Mouse (Mus musculus) heart, postnatal 0 days (tissue): ENCODE data around the gene Eprs. TPM values are rescaled to one million over a fixed set of nuclear protein-coding genes. Genes with fewer than 3 reads are reported as not detected.
A peak's percentile ranks its signal among the peaks of the same experiment; 100 is the strongest.

Experiments
- ATAC-seq: fragments of 200-750 bp; cut with Nextera tagmentation; 2 replicates; pipeline ENCODE4 v1.8.0; 2017; ENCODE audit warnings: low read depth, moderate number of reproducible peaks, moderate library complexity; ENCODE audit not compliant: insufficient read depth
- DNase-seq: peaks from one replicate; pipeline ENCODE4 v3.0.0-alpha.2; 2016; ENCODE audit warnings: low spot score
- H3K27ac ChIP-seq: fragments of 300-500 bp; sonication (generic); 2 replicates; pipeline ENCODE4 v1.5.1; 2014; ENCODE audit warnings: low read depth, mild to moderate bottlenecking
- H3K27me3 ChIP-seq: fragments of 300-500 bp; sonication (generic); 2 replicates; pipeline ENCODE4 v1.6.1; 2014; ENCODE audit warnings: low read length, mixed read lengths; ENCODE audit not compliant: control insufficient read depth, insufficient read depth
- H3K36me3 ChIP-seq: fragments of 300-500 bp; sonication (generic); replicated peaks from 2 replicates; pipeline ENCODE4 v1.6.1; 2014; ENCODE audit warnings: low read length, mixed read lengths; ENCODE audit not compliant: control insufficient read depth, insufficient read depth
- H3K4me1 ChIP-seq: fragments of 300-500 bp; sonication (generic); 2 replicates; pipeline ENCODE4 v1.6.1; 2014; ENCODE audit warnings: antibody characterized with exemption; ENCODE audit not compliant: control insufficient read depth, insufficient read depth
- H3K4me2 ChIP-seq: fragments of 300-500 bp; sonication (generic); 2 replicates; pipeline ENCODE4 v1.6.1; 2014; ENCODE audit warnings: low read depth, mild to moderate bottlenecking, low read length, moderate library complexity
- H3K4me3 ChIP-seq: fragments of 300-500 bp; sonication (generic); 2 replicates; pipeline ENCODE4 v1.5.1; 2014; ENCODE audit warnings: low read depth, low read length
- H3K9ac ChIP-seq: fragments of 300-500 bp; sonication (generic); replicated peaks from 2 replicates; pipeline ENCODE4 v1.6.1; 2014; ENCODE audit warnings: low read depth, low read length, mixed read lengths
- H3K9me3 ChIP-seq: fragments of 300-500 bp; sonication (generic); replicated peaks from 2 replicates; pipeline ENCODE4 v1.6.1; 2016; ENCODE audit warnings: low read length; ENCODE audit not compliant: control insufficient read depth
- CTCF ChIP-seq: IDR thresholded peaks from 2 replicates; pipeline ENCODE4 v1.5.1; 2016; ENCODE audit warnings: antibody characterized with exemption, control low read depth, low read depth
- EP300 ChIP-seq: IDR thresholded peaks from 2 replicates; pipeline ENCODE4 v1.6.1; 2016; ENCODE audit warnings: antibody characterized with exemption, low read depth
- WGBS: fragments of 180-500 bp; shearing (Covaris S2); extraction: QIAGEN DNeasy Blood & Tissue Kit; methylation state at CpG from one replicate; pipeline ENCODE4 v1.1.7; 2014; 5-methylcytosine and 5-hydroxymethylcytosine counted together
- polyA plus RNA-seq: library from polyadenylated mRNA; unstranded; fragments of >200 nt; fragmentation: Nextera tagmentation; extraction: Ambion mirVana; gene quantifications from 2 replicates; pipeline ENCODE4 v1.2.1, GENCODE M21; 2015
- total RNA-seq: library from RNA; depleted of rRNA; stranded (reverse); fragments of >200 nt; gene quantifications from 2 replicates; pipeline ENCODE4 v1.2.3, GENCODE M21; 2014; ENCODE audit warnings: low replicate concordance

Eprs gene
- total and polyA plus RNA-seq, 2 experiments from 2014 or later, result 39.8 to 75.8 TPM

DNA sequence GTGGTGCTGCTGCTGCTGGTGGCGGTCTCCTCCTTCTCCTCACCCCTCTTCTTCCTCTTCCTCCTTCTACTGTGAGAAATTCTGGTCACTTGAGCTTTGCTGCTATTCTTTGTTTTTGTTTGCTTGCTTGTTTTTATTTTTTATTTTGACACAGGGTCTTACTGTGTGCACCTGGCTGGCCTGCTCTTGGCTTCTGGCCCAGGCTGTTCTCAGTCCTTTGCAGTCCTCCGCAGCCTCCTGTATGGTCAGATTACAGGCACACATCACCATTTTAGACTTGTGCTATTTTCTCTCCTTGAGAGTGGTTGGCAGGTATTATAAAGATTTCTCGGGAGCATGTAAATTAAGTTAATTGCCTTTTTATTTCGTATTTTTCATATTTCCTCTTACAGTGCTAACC is 28.7 kb upstream of the Eprs start:
- no peak for DNase-seq
- WGBS, result 69% methylated on average over 4 of the region's 4 CpGs
- Histone ChIP-seq H3K4me2 (no peak overlapping the region), H3K9ac (no peak overlapping the region), H3K27ac (no peak overlapping the region), H3K36me3 (peaks cover 7% of the 10 kb centered on the region; the same call in 1 of the 2 replicates), H3K4me1 (peaks cover 29% of the 10 kb centered on the region; the same call in 1 of the 2 replicates), H3K27me3 (no peaks in the 10 kb centered on the region), H3K9me3 (no peaks in the 10 kb centered on the region), H3K4me3 (no peak overlapping the region)
- ATAC-seq, result no peak
- no peak for TF ChIP-seq EP300
- no peak for TF ChIP-seq CTCF

- ATAC-seq (no peak; the same call in 1 of the 2 replicates), DNase-seq (no peak)
- 56% methylated on average over 6 of the region's 6 CpGs for whole genome bisulfite sequencing
- Histone ChIP-seq H3K36me3 (peaks cover 11% of the 10 kb centered on the region; the same call in 1 of the 2 replicates), H3K27ac (no peak overlapping the region), H3K4me3 (no peak overlapping the region), H3K9me3 (no peaks in the 10 kb centered on the region), H3K27me3 (no peaks in the 10 kb centered on the region), H3K9ac (no peak overlapping the region), H3K4me1 (0 out of 2 replicates have a peak, but pooled peaks cover 25% of the 10 kb centered on the region), H3K4me2 (no peak overlapping the region)
- TF ChIP-seq EP300 (no peak), CTCF (no peak)
Observed at GRCm38 (mm10) chr1:185335231-185335765, 27.5 kb upstream of the Eprs start.

GRCm38 (mm10) chr1:185336535-185336934 is 26.3 kb upstream of the Eprs start:
- Histone ChIP-seq H3K36me3 (peaks cover 19% of the 10 kb centered on the region), H3K27ac (0 out of 2 replicates have a peak overlapping the region, but pooled peaks have one; percentile 20), H3K9me3 (no peaks in the 10 kb centered on the region), H3K4me2 (no peak overlapping the region), H3K9ac (no peak overlapping the region), H3K27me3 (no peaks in the 10 kb centered on the region), H3K4me1 (0 out of 2 replicates have a peak, but pooled peaks cover 25% of the 10 kb centered on the region), H3K4me3 (no peak overlapping the region)
- 23% methylated on average over 3 of the region's 3 CpGs for WGBS
- ATAC-seq (no peak), DNase-seq (no peak)
- no peak for TF ChIP-seq EP300
- TF ChIP-seq CTCF, result no peak

DNA sequence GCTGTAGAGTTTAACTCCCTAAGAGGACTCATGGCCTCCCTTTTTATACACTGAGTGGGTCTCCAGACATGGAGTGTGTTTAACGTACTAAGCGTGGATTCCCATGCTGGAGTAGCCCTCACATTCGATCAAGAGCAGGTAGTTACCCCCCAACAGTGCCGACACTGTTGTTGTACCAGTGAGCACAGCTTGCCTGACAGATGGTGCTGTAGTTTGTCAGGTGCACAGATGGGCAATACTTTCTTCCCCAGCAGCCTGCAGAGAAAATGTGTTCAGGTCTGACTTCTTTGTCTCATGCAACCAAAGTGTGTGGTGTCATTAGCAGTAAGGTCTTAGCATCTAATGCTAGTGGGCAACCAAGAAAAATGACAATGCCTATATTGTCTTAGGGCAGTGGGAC is 20.4 kb upstream of the Eprs start:
- Histone ChIP-seq H3K36me3 (peaks cover 61% of the 10 kb centered on the region), H3K9me3 (no peaks in the 10 kb centered on the region)

GRCm38 (mm10) chr1:185343422-185343821 is 19.4 kb upstream of the Eprs start:
- Histone ChIP-seq H3K27ac (no peak overlapping the region), H3K9me3 (no peaks in the 10 kb centered on the region), H3K36me3 (peaks cover 70% of the 10 kb centered on the region), H3K4me3 (no peak overlapping the region), H3K4me1 (no peaks in the 10 kb centered on the region), H3K27me3 (no peaks in the 10 kb centered on the region), H3K4me2 (no peak overlapping the region), H3K9ac (no peak overlapping the region)
- TF ChIP-seq EP300 (no peak), CTCF (peak; percentile 16; the same call in 1 of the 2 replicates)
- ATAC-seq, result no peak
- WGBS, result 85% methylated on average over 8 of the region's 8 CpGs
- no peak for DNase-seq

More for the DNA sequence above, 20.4 kb upstream of the Eprs start:
- TF ChIP-seq EP300 (no peak), CTCF (no peak)
- no peak overlapping the region for H3K9ac ChIP-seq
- no peaks in the 10 kb centered on the region for H3K27me3 ChIP-seq
- 91% methylated on average over 4 of the region's 4 CpGs for WGBS
- H3K4me3 ChIP-seq, result no peak overlapping the region
- DNase-seq, result no peak
- no peak for ATAC-seq
- no peak overlapping the region for H3K4me2 ChIP-seq
- H3K27ac ChIP-seq, result no peak overlapping the region
- H3K4me1 ChIP-seq, result no peaks in the 10 kb centered on the region

DNA sequence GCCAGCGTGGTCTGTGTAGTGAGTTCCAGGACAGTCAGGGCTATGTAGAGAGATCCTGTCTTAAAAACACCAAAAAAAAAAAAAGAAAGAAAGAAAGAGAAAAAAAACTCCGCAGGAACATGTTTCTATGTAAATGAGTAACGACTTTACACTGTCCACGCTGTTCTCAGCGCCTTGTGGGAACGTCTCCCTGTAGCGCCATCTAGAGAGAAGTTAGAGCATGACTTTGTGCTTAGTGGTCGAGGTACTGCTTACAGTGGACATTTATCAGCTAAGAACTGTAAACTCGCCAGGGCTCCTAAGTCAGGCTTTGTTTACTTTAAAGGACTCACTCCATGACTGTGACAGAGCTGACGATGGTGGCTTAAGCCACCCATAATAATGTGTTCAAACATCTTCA is 16.7 kb upstream of the Eprs start:
- Histone ChIP-seq H3K4me2 (no peak overlapping the region), H3K4me1 (no peaks in the 10 kb centered on the region), H3K9me3 (no peaks in the 10 kb centered on the region), H3K36me3 (peaks cover 80% of the 10 kb centered on the region), H3K27me3 (no peaks in the 10 kb centered on the region), H3K9ac (no peak overlapping the region), H3K4me3 (no peak overlapping the region), H3K27ac (no peak overlapping the region)
- DNase-seq (no peak), ATAC-seq (no peak)
- TF ChIP-seq EP300 (no peak), CTCF (peak; percentile 20; the same call in 1 of the 2 replicates)
- WGBS, result 73% methylated on average over 10 of the region's 10 CpGs
